Mouse (Mus musculus) midbrain, embryonic 11.5 days (tissue): Measurements from ENCODE around the gene Nr0b2. TPM values are rescaled to one million over a fixed set of nuclear protein-coding genes. Genes with fewer than 3 reads are reported as not detected.

ENCODE experiments used
- ATAC-seq: fragments of 200-750 bp; cut with Nextera tagmentation; 2 replicates; pipeline ENCODE4 v1.8.0; 2017; ENCODE audit warnings: moderate TSS enrichment, moderate library complexity; ENCODE audit not compliant: low FRiP score
- DNase-seq: peaks from one replicate; pipeline ENCODE4 v3.0.0; 2015; ENCODE audit warnings: low spot score; ENCODE audit errors: missing footprints
- H3K27ac ChIP-seq: fragments of 300-500 bp; sonication (generic); 2 replicates; pipeline ENCODE4 v1.5.1; 2014; ENCODE audit warnings: low read depth, low read length
- H3K27me3 ChIP-seq: fragments of 300-500 bp; sonication (generic); 2 replicates; pipeline ENCODE4 v1.6.1; 2014; ENCODE audit warnings: mild to moderate bottlenecking, low read length, moderate library complexity, mixed read lengths; ENCODE audit not compliant: control insufficient read depth, insufficient read depth
- H3K36me3 ChIP-seq: fragments of 300-500 bp; sonication (generic); 2 replicates; pipeline ENCODE4 v1.6.1; 2014; ENCODE audit warnings: mild to moderate bottlenecking, low read length, moderate library complexity, mixed read lengths; ENCODE audit not compliant: control insufficient read depth, insufficient read depth
- H3K4me1 ChIP-seq: fragments of 300-500 bp; sonication (generic); 2 replicates; pipeline ENCODE4 v1.6.1; 2014; ENCODE audit warnings: low read length; ENCODE audit not compliant: control insufficient read depth, insufficient read depth
- H3K4me2 ChIP-seq: fragments of 300-500 bp; sonication (generic); 2 replicates; pipeline ENCODE4 v1.6.1; 2014; ENCODE audit warnings: mild to moderate bottlenecking, moderate library complexity
- H3K4me3 ChIP-seq: fragments of 300-500 bp; sonication (generic); 2 replicates; pipeline ENCODE4 v1.5.1; 2014; ENCODE audit warnings: low read depth, low read length
- H3K9ac ChIP-seq: fragments of 300-500 bp; sonication (generic); 2 replicates; pipeline ENCODE4 v1.6.1; 2014; ENCODE audit warnings: low read length
- H3K9me3 ChIP-seq: fragments of 300-500 bp; sonication (generic); 2 replicates; pipeline ENCODE4 v1.6.1; 2016; ENCODE audit warnings: low read length; ENCODE audit not compliant: control insufficient read depth
- WGBS: fragments of 180-500 bp; shearing (Covaris S2); extraction: QIAGEN DNeasy Blood & Tissue Kit; methylation state at CpG from one replicate; pipeline ENCODE4 v1.1.7; 2014; 5-methylcytosine and 5-hydroxymethylcytosine counted together
- polyA plus RNA-seq: library from polyadenylated mRNA; unstranded; fragments of >200 nt; fragmentation: Nextera tagmentation; extraction: Ambion mirVana; gene quantifications from 2 replicates; pipeline ENCODE4 v1.2.1, GENCODE M21; 2014

Nr0b2 gene
- polyA plus RNA-seq, 1 experiment from 2014 or later: not detected

GRCm38 (mm10) chr4:133519369-133519665, 33.9 kb upstream of the Nr0b2 start:
- DNase-seq (peak; percentile 84), ATAC-seq (no peak)
- Histone ChIP-seq H3K27ac (no peak overlapping the region), H3K4me3 (peak overlapping the region; percentile 20), H3K27me3 (peaks cover 34% of the 10 kb centered on the region), H3K9me3 (no peaks in the 10 kb centered on the region), H3K4me1 (no peaks in the 10 kb centered on the region), H3K9ac (no peak overlapping the region), H3K4me2 (peak overlapping the region; percentile 32), H3K36me3 (no peaks in the 10 kb centered on the region)
- 8% methylated on average over 25 of the region's 25 CpGs for WGBS

- H3K4me3 ChIP-seq: no peak overlapping the region
- peaks cover 34% of the 10 kb centered on the region for H3K27me3 ChIP-seq
- no peak overlapping the region for H3K27ac ChIP-seq
- DNase-seq (no peak), ATAC-seq (no peak)
- H3K36me3 ChIP-seq: no peaks in the 10 kb centered on the region
- H3K4me1 ChIP-seq: no peaks in the 10 kb centered on the region
- WGBS: 71% methylated on average over 2 of the region's 2 CpGs
- H3K9ac ChIP-seq: no peak overlapping the region
- no peaks in the 10 kb centered on the region for H3K9me3 ChIP-seq
- no peak overlapping the region for H3K4me2 ChIP-seq
Observed at GRCm38 (mm10) chr4:133521502-133521901, 31.7 kb upstream of the Nr0b2 start.

- peak; percentile 71 for DNase-seq
- 75% methylated on average over 16 of the region's 16 CpGs for WGBS
- H3K27ac ChIP-seq: no peak overlapping the region
- H3K4me3 ChIP-seq: no peak overlapping the region
- ATAC-seq: no peak
- H3K9ac ChIP-seq: no peak overlapping the region
- no peaks in the 10 kb centered on the region for H3K4me1 ChIP-seq
- no peak overlapping the region for H3K4me2 ChIP-seq
- H3K27me3 ChIP-seq: no peaks in the 10 kb centered on the region
- H3K36me3 ChIP-seq: peaks cover 14% of the 10 kb centered on the region
- no peaks in the 10 kb centered on the region for H3K9me3 ChIP-seq
Observed at GRCm38 (mm10) chr4:133527788-133528187, 25.4 kb upstream of the Nr0b2 start.

- H3K4me1 ChIP-seq: no peaks in the 10 kb centered on the region
- no peak overlapping the region for H3K9ac ChIP-seq
- ATAC-seq (no peak), DNase-seq (no peak)
- no peaks in the 10 kb centered on the region for H3K27me3 ChIP-seq
- 91% methylated on average over 3 of the region's 3 CpGs for WGBS
- H3K4me2 ChIP-seq: no peak overlapping the region
- no peaks in the 10 kb centered on the region for H3K9me3 ChIP-seq
- H3K36me3 ChIP-seq: peaks cover 37% of the 10 kb centered on the region
- H3K27ac ChIP-seq: no peak overlapping the region
- no peak overlapping the region for H3K4me3 ChIP-seq
Observed at GRCm38 (mm10) chr4:133532777-133533176, 20.4 kb upstream of the Nr0b2 start.

GRCm38 (mm10) chr4:133536081-133536480, 17.1 kb upstream of the Nr0b2 start:
- Histone ChIP-seq H3K4me2 (no peak overlapping the region), H3K4me1 (no peaks in the 10 kb centered on the region), H3K27ac (no peak overlapping the region), H3K27me3 (no peaks in the 10 kb centered on the region), H3K9ac (no peak overlapping the region), H3K4me3 (no peak overlapping the region), H3K9me3 (no peaks in the 10 kb centered on the region), H3K36me3 (peaks cover 36% of the 10 kb centered on the region)
- DNase-seq: no peak
- 95% methylated on average over 3 of the region's 3 CpGs for WGBS
- ATAC-seq: no peak

GRCm38 (mm10) chr4:133536652-133537051, 16.5 kb upstream of the Nr0b2 start:
- ATAC-seq: no peak
- Histone ChIP-seq H3K4me1 (no peaks in the 10 kb centered on the region), H3K9me3 (no peaks in the 10 kb centered on the region), H3K27ac (no peak overlapping the region), H3K4me2 (no peak overlapping the region), H3K27me3 (no peaks in the 10 kb centered on the region), H3K9ac (no peak overlapping the region), H3K4me3 (no peak overlapping the region), H3K36me3 (peaks cover 31% of the 10 kb centered on the region)
- DNase-seq: no peak
- 94% methylated on average over 5 of the region's 5 CpGs for WGBS

GRCm38 (mm10) chr4:133545272-133546231, 7.6 kb upstream of the Nr0b2 start, which contains the start of gene Nudc:
TSS of gene Nudc (minus strand) at chr4:133545996.
- Histone ChIP-seq H3K36me3 (peaks cover 5% of the 10 kb centered on the region; the same call in 1 of the 2 replicates), H3K4me2 (peak within 1 kb of the TSS; percentile 78), H3K4me3 (peak within 1 kb of the TSS; percentile 94), H3K27me3 (no peaks in the 10 kb centered on the region), H3K4me1 (peaks cover 10% of the 10 kb centered on the region; the same call in 1 of the 2 replicates), H3K27ac (peak within 1 kb of the TSS; percentile 62), H3K9me3 (no peaks in the 10 kb centered on the region), H3K9ac (peak within 1 kb of the TSS; percentile 75)
- WGBS: under 1% methylated on average over 76 of the region's 77 CpGs
- ATAC-seq: peak; percentile 99
- peak; percentile 97 for DNase-seq

GRCm38 (mm10) chr4:133552029-133552428, 1.1 kb upstream of the Nr0b2 start:
- Histone ChIP-seq H3K27ac (no peak overlapping the region), H3K4me2 (no peak overlapping the region), H3K4me3 (no peak overlapping the region), H3K27me3 (no peaks in the 10 kb centered on the region), H3K36me3 (no peaks in the 10 kb centered on the region), H3K4me1 (no peaks in the 10 kb centered on the region), H3K9ac (no peak overlapping the region), H3K9me3 (no peaks in the 10 kb centered on the region)
- DNase-seq: no peak
- WGBS: 79% methylated on average over 1 of the region's 1 CpGs
- no peak for ATAC-seq

GRCm38 (mm10) chr4:133553448-133554330, 513 bp downstream of the Nr0b2 start:
- H3K27ac ChIP-seq: no peak overlapping the region
- H3K4me3 ChIP-seq: no peak overlapping the region
- no peak overlapping the region for H3K9ac ChIP-seq
- 79% methylated on average over 19 of the region's 19 CpGs for WGBS
- H3K9me3 ChIP-seq: no peaks in the 10 kb centered on the region
- H3K4me1 ChIP-seq: no peaks in the 10 kb centered on the region
- no peak overlapping the region for H3K4me2 ChIP-seq
- no peaks in the 10 kb centered on the region for H3K36me3 ChIP-seq
- H3K27me3 ChIP-seq: no peaks in the 10 kb centered on the region
- no peak for DNase-seq
- ATAC-seq: no peak
